Mouse (Mus musculus) liver, embryonic 11.5 days (tissue): ENCODE data around the gene Ccdc58. TPM values are rescaled to one million over a fixed set of nuclear protein-coding genes. Genes with fewer than 3 reads are reported as not detected.
"Not testable (repeated sequence)": the region's sequence is repeated elsewhere in the genome, so short reads cannot be mapped to it uniquely, and the experiment has no call there.

Source experiments
- ATAC-seq: fragments of 200-750 bp; cut with Nextera tagmentation; replicated peaks from 2 replicates; pipeline ENCODE4 v1.8.0; 2017; ENCODE audit warnings: moderate number of reproducible peaks, mild to moderate bottlenecking, moderate TSS enrichment, moderate library complexity; ENCODE audit not compliant: low FRiP score
- DNase-seq: peaks from one replicate; pipeline ENCODE4 v3.0.0-alpha.2; 2017; ENCODE audit warnings: low spot score
- H3K27ac ChIP-seq: fragments of 300-500 bp; sonication (generic); 2 replicates; pipeline ENCODE4 v1.5.1; 2014; ENCODE audit warnings: mild to moderate bottlenecking, low read depth, low read length, control low read depth
- H3K27me3 ChIP-seq: fragments of 300-500 bp; sonication (generic); replicated peaks from 2 replicates; pipeline ENCODE4 v1.6.1; 2014; ENCODE audit warnings: low read length, mixed read lengths; ENCODE audit not compliant: control insufficient read depth, insufficient read depth
- H3K36me3 ChIP-seq: fragments of 300-500 bp; sonication (generic); 2 replicates; pipeline ENCODE4 v1.6.1; 2014; ENCODE audit warnings: mild to moderate bottlenecking, low read length, moderate library complexity, mixed read lengths; ENCODE audit not compliant: control insufficient read depth, insufficient read depth
- H3K4me1 ChIP-seq: fragments of 300-500 bp; sonication (generic); replicated peaks from 2 replicates; pipeline ENCODE4 v1.6.1; 2014; ENCODE audit warnings: low read length, mixed read lengths; ENCODE audit not compliant: control insufficient read depth, insufficient read depth
- H3K4me2 ChIP-seq: fragments of 300-500 bp; sonication (generic); 2 replicates; pipeline ENCODE4 v1.6.1; 2014; ENCODE audit warnings: mild to moderate bottlenecking, control low read depth, moderate library complexity
- H3K4me3 ChIP-seq: fragments of 300-500 bp; sonication (generic); 2 replicates; pipeline ENCODE4 v1.5.1; 2014; ENCODE audit warnings: low read depth, low read length, control low read depth
- H3K9ac ChIP-seq: fragments of 300-500 bp; sonication (generic); 2 replicates; pipeline ENCODE4 v1.6.1; 2014; ENCODE audit warnings: low read depth, low read length, control low read depth
- H3K9me3 ChIP-seq: fragments of 300-500 bp; sonication (generic); 2 replicates; pipeline ENCODE4 v1.6.1; 2016; ENCODE audit warnings: low read length, inconsistent platforms, mixed read lengths; ENCODE audit not compliant: control insufficient read depth
- WGBS: fragments of 180-500 bp; shearing (Covaris S2); extraction: QIAGEN DNeasy Blood & Tissue Kit; methylation state at CpG from one replicate; pipeline ENCODE4 v1.1.7; 2014; 5-methylcytosine and 5-hydroxymethylcytosine counted together
- polyA plus RNA-seq: library from polyadenylated mRNA; unstranded; fragments of >200 nt; fragmentation: Nextera tagmentation; extraction: Ambion mirVana; gene quantifications from 2 replicates; pipeline ENCODE4 v1.2.1, GENCODE M21; 2014

Gene Ccdc58
- polyA plus RNA-seq, 1 experiment from 2014 or later: 137 TPM

- no peak for ATAC-seq
- H3K4me3 ChIP-seq: no peak overlapping the region
- no peak for DNase-seq
- no peaks in the 10 kb centered on the region for H3K4me1 ChIP-seq
- 85% methylated on average over 8 of the region's 8 CpGs for WGBS
- H3K4me2 ChIP-seq: no peak overlapping the region
- peaks cover 21% of the 10 kb centered on the region for H3K36me3 ChIP-seq
- H3K9me3 ChIP-seq: no peaks in the 10 kb centered on the region
- H3K27me3 ChIP-seq: no peaks in the 10 kb centered on the region
- H3K9ac ChIP-seq: no peak overlapping the region
- no peak overlapping the region for H3K27ac ChIP-seq
Measured at GRCm38 (mm10) chr16:36089850-36090616, 18.5 kb downstream of the Ccdc58 start.

- H3K27me3 ChIP-seq: no peaks in the 10 kb centered on the region
- H3K4me1 ChIP-seq: no peaks in the 10 kb centered on the region
- peaks cover 17% of the 10 kb centered on the region; the same call in 1 of the 2 replicates for H3K36me3 ChIP-seq
- DNase-seq (no peak), ATAC-seq (no peak)
- H3K27ac ChIP-seq: no peak overlapping the region
- H3K4me3 ChIP-seq: no peak overlapping the region
- WGBS: 92% methylated on average over 11 of the region's 11 CpGs
- H3K4me2 ChIP-seq: no peak overlapping the region
- no peaks in the 10 kb centered on the region for H3K9me3 ChIP-seq
- H3K9ac ChIP-seq: no peak overlapping the region
Measured at GRCm38 (mm10) chr16:36090785-36091509, 19.5 kb downstream of the Ccdc58 start.

GRCm38 (mm10) chr16:36094079-36094478, 22.6 kb downstream of the Ccdc58 start:
- no peak overlapping the region for H3K9ac ChIP-seq
- no peaks in the 10 kb centered on the region for H3K4me1 ChIP-seq
- no peak overlapping the region for H3K4me2 ChIP-seq
- no peak for DNase-seq
- WGBS: 85% methylated on average over 3 of the region's 3 CpGs
- H3K27ac ChIP-seq: no peak overlapping the region
- H3K9me3 ChIP-seq: no peaks in the 10 kb centered on the region
- no peaks in the 10 kb centered on the region for H3K27me3 ChIP-seq
- no peak for ATAC-seq
- H3K36me3 ChIP-seq: peaks cover 4% of the 10 kb centered on the region; the same call in 1 of the 2 replicates
- H3K4me3 ChIP-seq: no peak overlapping the region

GRCm38 (mm10) chr16:36097813-36098499, 26.5 kb downstream of the Ccdc58 start:
- not testable (repeated sequence) for DNase-seq, H3K9me3 ChIP-seq, H3K4me1 ChIP-seq, H3K27me3 ChIP-seq, H3K36me3 ChIP-seq, H3K27ac ChIP-seq, ATAC-seq, H3K9ac ChIP-seq, H3K4me2 ChIP-seq, H3K4me3 ChIP-seq
- WGBS: 90% methylated on average over 12 of the region's 12 CpGs

GRCm38 (mm10) chr16:36101526-36101925, 30.0 kb downstream of the Ccdc58 start:
- DNase-seq: no peak
- H3K36me3 ChIP-seq: no peaks in the 10 kb centered on the region
- WGBS: 80% methylated on average over 1 of the region's 1 CpGs
- H3K4me2 ChIP-seq: no peak overlapping the region
- H3K9ac ChIP-seq: no peak overlapping the region
- H3K4me1 ChIP-seq: no peaks in the 10 kb centered on the region
- no peak overlapping the region for H3K4me3 ChIP-seq
- no peak overlapping the region for H3K27ac ChIP-seq
- H3K9me3 ChIP-seq: no peaks in the 10 kb centered on the region
- no peak for ATAC-seq
- no peaks in the 10 kb centered on the region for H3K27me3 ChIP-seq

GRCm38 (mm10) chr16:36102211-36102610, 30.7 kb downstream of the Ccdc58 start:
- no peaks in the 10 kb centered on the region for H3K4me1 ChIP-seq
- WGBS: 86% methylated on average over 1 of the region's 1 CpGs
- no peak for ATAC-seq

GRCm38 (mm10) chr16:36111486-36111885, 40.0 kb downstream of the Ccdc58 start:
- H3K9me3 ChIP-seq, H3K4me3 ChIP-seq, H3K27me3 ChIP-seq, DNase-seq, H3K27ac ChIP-seq, H3K4me1 ChIP-seq, H3K9ac ChIP-seq, H3K4me2 ChIP-seq, H3K36me3 ChIP-seq, ATAC-seq: not testable (repeated sequence)

More at GRCm38 (mm10) chr16:36102211-36102610, 30.7 kb downstream of the Ccdc58 start:
- H3K36me3 ChIP-seq: no peaks in the 10 kb centered on the region
- no peak for DNase-seq
- H3K27me3 ChIP-seq: no peaks in the 10 kb centered on the region
- H3K4me2 ChIP-seq: no peak overlapping the region
- no peak overlapping the region for H3K4me3 ChIP-seq
- H3K9ac ChIP-seq: no peak overlapping the region
- H3K9me3 ChIP-seq: no peaks in the 10 kb centered on the region
- H3K27ac ChIP-seq: no peak overlapping the region

GRCm38 (mm10) chr16:36115751-36116150, 44.3 kb downstream of the Ccdc58 start:
- not testable (repeated sequence) for H3K4me1 ChIP-seq, DNase-seq, H3K9me3 ChIP-seq

More at GRCm38 (mm10) chr16:36115751-36116150, 44.3 kb downstream of the Ccdc58 start:
- not testable (repeated sequence) for ATAC-seq, H3K4me2 ChIP-seq, H3K9ac ChIP-seq, H3K4me3 ChIP-seq, H3K36me3 ChIP-seq, H3K27ac ChIP-seq, H3K27me3 ChIP-seq
- 90% methylated on average over 6 of the region's 6 CpGs for WGBS
